Mouse (Mus musculus) left cerebral cortex, postnatal 36 days (tissue): ENCODE measurements at regions not wholly inside any gene's neighbourhood (a gene's known extent, or its start where the extent isn't known, plus 50 kb on each side); places are given as distances from the start of the nearest gene placed in this dataset.
A peak's percentile ranks its signal among the peaks of the same experiment; 100 is the strongest.
"Not testable (repeated sequence)": the region's sequence is repeated elsewhere in the genome, so short reads cannot be mapped to it uniquely, and the experiment has no call there.

Experiments
- DNase-seq, 2 experiments: peaks; one replicate each; pipeline ENCODE4 v3.0.0; 2021 to 2022; ENCODE audit warnings: low spot score in 2 of 2, mixed read lengths in 1 of 2
- intact Hi-C: fragments of 180-260 bp; cut with DNase I; formaldehyde crosslinking; loops from one replicate; pipeline ENCODE4 v1.15.1; 2025

DNA sequence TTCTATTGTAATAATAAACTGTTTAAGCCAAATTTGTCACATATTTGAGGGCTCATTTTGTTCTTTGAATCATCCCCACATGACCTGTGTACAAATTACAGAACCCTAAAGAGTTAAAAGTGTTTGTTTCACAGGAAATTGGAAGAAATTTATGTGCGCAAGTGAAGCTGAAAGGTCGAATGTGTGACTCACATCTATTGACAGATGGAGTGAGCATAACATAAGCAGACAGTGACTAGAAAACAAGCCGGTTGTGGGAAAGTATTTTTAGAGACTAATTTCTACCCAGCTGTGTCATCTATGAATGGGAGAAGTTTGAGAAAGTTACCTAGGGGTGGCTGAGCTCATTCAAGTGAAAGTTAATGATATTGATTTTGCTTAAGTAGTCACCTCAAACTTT lies 732.8 kb downstream of the Kcna4 start:
- no peak for DNase-seq
- intact Hi-C loops = no loop called here

DNA sequence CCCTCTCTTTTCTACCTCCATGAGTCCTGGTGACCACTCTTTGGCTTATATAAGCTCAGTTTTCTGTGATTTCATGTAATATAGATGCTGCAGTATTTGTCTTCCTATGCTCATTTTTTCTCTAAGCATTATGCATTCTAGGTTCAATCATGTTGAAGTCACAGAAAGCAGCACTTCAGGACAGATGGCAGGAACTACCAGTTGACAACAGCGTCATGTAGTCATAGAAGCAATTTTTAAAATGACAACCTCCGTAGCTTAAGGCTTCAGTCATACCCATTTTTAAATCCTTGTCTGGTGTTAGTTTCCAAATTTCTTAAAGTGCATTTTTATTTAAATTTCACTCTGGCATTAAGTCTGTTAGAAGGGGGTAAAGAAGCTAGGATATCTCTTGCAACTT lies 740.2 kb downstream of the Kcna4 start:
- intact Hi-C loops = no loop called here
- DNase-seq = no peak

DNA sequence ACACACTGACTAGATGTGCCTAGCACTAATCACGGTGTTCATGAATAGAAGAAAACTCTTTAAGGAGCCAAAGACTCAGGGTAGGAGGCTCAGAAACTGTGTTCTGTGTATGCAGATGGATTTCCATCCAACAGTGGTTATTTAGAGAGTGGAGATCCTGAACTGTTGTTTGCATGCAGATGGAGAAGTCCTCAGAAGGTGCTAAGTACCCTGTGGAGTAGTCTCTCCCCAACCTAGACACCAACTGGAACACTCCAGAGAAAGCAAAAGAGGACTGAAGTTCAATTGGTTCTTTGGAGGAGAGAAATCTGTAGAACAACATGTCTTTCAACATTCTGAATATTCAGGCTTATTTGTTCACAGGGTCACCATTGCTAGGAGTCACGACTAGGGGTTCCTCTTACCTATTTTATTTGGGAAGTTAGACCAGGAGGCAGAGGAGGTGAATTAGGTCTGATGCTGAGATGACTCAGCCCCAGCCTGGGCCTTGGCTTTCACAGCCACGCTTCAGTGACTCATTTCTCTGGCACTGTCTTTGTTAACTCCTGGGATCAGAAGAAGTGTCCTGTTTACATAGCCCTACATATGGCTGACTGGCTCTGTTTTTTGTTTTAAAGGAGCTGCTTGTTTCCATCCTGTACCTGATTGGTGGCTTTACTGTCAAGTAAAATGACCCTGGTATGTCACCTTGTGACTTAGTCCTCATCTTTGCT lies 742.0 kb downstream of the Kcna4 start:
- DNase-seq = peak in 1 of 2 experiments; percentile 11

DNA sequence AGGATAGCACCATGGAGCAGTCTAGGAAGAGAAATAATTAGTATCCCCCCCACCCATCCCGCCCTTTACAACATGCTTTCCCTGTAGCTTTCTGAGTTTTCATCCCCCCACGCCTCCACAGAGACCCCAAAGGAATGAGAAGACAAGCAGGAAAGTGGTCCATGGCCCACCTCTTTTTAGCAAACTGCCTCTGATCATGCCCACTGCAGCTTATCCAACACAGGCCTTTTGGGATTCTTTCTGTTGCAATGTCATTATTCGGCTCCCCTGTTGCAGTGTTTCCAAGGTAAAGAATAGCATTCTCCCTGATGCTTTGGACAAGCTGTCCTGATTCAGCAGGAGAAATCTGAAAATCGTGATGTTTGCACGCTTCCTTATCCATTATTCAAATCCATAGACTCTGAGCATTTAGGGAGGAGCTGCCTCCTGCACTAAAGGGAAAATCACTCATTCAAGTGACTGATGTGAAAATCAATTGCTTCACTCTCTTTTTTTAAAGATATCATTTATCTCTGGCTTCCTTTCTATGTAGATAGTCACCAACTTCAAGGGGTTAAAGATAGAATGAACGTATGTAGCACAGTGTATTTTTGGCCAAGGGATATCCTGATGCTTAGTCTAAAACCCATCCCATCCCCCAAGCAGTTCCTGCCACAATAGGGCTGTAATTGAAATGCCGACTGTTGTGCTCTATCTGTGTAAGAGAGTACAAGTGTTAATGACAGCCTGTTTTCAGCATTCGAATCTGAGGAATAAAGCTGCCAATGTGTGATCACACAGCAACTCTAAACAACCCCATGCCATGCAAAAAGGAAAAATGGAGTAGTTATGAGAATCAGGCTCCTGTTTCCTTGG lies 743.1 kb downstream of the Kcna4 start:
- no peak for DNase-seq
- intact Hi-C loops = no loop called here

More for the DNA sequence above, 742.0 kb downstream of the Kcna4 start:
- intact Hi-C loops = no loop called here

DNA sequence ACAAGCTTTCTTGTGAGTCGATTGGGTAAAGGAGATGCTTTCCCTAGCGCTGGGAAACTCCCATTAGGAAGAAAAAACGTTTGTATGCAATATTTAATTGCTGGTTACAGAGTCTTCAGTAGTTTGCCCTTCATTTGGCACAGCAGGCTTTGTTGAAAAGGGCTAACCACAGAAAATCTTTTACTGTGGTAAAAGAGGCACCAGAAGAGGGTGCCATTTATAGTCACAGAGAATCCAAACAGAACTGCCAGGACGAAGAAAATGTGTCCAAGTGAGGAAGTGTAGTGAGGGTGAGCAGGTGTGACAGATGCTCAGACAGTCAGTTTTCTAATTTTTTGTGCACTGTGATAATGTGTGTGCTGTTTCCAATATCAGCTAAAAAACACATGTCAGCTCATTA lies 744.4 kb downstream of the Kcna4 start:
- intact Hi-C loops = no loop called here
- DNase-seq = no peak

DNA sequence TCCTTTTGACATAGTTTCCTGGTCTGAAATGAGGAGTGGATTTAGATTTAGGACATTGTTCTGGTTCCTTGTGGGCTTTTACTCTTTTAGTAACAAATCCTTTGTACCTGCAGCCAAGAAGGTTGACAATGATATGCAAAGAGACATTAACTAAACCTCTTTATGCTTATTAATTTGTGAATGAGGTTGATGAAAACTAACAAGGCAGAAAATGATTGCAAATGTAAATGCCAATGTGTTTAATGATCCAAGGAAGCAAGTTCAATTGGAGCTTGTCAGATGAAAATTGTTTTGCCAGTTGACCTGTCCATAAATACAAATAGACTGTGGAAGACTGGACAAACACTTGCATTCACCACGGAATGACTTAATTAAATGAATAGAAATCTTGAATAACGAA lies 751.6 kb downstream of the Kcna4 start:
- no peak for DNase-seq
- intact Hi-C loops = no loop called here

DNA sequence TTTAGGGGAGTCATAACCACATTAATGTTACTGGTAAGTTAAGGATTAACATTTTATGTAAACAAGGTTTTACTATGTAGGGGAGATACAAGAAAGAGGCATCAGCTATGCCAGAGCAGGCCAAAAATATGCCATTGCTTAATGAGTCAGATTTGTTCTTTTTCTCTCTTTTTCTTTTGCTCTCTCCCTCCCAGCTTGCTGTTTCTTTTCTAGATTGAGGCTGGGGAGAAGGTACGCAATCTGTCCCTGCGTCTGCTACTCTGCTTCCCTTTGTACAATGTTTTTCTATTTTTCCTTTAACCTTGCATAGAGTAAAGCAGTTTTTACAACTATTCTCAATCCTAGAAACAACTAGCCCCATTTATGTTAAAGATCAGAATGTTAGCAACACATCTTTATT lies 754.4 kb downstream of the Kcna4 start:
- no peak for DNase-seq
- intact Hi-C loops = no loop called here

DNA sequence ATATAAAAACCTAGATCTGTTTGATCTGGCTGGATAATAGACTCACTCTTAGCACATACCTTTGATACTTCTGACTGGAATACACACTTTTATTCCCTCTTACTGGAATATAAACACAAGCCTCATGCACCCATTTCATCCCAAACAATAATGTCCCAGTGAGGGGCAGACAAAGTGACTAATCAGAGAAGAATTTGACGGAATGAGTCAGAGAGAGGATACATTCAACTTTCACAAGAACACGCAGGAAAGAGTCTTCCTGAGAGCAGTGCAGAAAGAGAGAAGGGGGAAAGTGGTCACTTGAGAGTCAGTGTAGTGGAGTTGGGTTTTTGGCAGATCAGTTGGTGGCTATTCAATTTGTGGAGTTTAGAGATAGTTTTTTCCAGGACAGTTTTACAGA lies 755.6 kb downstream of the Kcna4 start:
- intact Hi-C loops = no loop called here
- DNase-seq = no peak

DNA sequence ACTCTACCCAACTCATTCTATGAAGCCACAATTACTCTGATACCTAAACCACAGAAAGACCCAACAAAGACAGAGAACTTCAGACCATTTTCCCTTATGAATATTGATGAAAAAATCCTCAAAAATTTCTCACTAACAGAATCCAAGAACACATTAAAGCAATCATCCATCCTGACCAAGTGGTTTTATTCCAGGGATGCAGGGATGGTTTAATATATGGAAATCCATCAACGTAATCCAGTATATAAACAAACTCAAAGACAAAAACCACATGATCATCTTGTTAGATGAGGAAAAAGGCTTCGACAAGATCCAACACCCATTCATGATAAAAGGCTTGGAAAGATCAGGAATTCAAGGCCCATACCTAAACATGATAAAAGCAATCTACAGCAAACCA lies 772.3 kb downstream of the Kcna4 start:
- intact Hi-C loops, DNase-seq: not testable (repeated sequence)

DNA sequence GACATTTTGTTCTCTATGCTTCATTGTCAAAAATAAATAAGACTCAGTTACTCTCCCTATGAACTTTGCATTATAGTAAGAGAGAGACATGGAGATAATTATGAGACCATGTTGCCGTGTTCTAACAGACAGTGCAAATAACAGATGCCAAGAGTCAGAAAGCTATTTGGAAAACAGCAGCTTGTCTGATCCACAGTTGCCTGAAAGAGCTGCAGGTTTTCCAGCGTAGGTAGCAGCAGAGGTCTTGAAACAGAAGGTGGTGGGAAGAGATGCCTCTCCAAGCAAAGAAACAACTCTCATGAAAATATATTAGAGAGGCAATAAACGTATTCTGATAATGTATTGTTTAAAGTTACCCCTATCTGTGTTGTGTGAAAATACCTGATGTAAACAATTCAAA lies 793.5 kb downstream of the Kcna4 start:
- no peak for DNase-seq

DNA sequence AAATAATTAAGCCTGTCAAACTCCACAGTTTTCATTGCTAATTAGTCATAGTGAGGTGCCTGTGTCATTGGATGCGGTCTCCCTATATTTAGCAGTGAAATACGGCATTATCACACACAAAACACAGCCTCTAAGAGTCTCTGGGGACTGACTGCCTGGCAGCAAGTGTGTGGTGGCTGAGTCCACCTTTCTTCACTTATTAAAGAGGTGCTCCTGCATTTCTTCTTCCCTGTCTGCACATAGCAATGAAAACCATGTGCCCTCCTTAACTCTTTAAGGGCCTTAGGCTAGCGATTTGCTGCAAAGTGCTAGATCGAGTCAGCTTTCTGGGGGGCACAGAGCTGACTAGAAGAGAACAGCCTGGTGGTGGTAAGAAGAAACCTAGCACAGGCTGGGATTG lies 799.8 kb downstream of the Kcna4 start:
- intact Hi-C loops = no loop called here
- no peak for DNase-seq

More for the DNA sequence above, 793.5 kb downstream of the Kcna4 start:
- intact Hi-C loops = no loop called here

DNA sequence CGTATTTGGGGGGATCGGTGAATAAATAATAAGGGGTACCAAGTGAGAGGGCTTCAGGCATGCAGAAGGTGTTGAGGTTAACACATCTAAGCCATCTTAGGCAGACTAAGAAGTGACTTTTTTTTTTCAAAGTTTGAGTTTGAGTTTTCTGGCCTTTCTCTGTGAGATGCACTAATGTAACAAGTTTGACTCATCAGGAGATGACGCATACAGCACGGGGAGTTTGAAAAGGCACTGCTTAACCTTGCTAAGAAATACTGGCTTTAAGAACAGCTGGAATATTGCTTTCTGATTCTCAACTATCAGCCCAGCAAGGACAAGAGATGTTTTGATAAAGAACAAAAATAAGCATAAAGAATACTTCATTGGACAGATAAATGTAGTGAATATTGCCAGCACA lies 806.6 kb downstream of the Kcna4 start:
- intact Hi-C loops = no loop called here

DNA sequence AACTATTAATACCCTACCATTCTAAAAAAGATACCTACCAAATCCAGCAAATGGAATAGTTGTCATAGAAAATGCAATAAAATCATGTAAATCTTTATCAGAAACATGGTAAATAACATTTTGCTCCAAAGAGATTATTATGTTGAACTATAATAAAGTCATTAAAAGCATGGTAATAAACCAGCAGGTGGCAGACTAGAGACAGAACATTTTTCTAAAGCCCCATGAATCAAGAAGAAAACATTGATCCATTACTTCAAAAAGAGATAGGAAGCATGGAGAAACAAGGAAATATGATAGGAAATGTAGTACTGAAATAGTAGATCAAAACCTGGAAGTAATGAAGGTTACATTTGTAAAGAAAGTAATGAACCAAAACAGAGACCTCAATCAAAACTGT lies 819.7 kb downstream of the Kcna4 start:
- intact Hi-C loops = loop anchor here (10.0 kb wide), 1 partner anchor 1585 kb away; no protein-coding TSS in a partner anchor
- DNase-seq = no peak

More for the DNA sequence above, 806.6 kb downstream of the Kcna4 start:
- DNase-seq = no peak

DNA sequence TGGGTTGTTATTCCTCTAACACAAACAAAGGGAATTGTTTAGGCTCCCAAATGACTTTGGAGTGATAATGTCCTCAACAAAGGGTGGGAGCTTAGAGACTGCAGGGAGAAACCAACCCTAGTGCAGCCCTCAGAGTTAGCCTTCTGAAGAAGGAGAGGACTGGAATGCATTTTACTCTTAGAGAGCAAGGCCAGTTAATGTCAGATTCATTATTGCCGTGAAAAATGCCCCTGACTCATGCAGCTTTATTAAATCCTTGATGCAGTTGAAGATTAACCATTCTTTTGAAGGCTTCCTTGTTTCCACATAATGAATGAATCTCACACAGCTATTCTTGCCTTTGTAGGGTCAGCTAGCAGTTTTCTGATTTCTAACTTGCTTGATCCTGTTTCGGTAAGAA lies 855.3 kb downstream of the Kcna4 start:
- no peak for DNase-seq
- intact Hi-C loops = no loop called here

DNA sequence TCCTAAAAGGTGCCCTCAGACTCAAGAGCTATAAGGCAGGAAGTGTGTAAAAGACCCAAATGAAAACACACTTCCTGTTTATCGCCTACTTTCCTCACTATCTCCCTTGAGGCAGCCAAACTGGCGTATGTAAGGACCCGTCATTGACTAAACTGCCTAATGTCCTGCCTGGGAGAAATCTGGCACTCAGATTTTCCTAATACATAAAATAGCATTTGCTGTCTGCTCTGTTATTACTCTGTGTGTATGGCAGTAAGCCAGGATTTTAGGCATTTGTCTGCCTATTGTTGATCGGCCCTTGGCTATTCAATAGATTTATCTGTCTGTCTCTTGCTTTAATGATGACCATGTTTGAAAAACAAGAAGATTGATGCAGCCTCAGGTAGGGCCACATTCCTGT lies 857.8 kb downstream of the Kcna4 start:
- intact Hi-C loops = no loop called here
- no peak for DNase-seq

DNA sequence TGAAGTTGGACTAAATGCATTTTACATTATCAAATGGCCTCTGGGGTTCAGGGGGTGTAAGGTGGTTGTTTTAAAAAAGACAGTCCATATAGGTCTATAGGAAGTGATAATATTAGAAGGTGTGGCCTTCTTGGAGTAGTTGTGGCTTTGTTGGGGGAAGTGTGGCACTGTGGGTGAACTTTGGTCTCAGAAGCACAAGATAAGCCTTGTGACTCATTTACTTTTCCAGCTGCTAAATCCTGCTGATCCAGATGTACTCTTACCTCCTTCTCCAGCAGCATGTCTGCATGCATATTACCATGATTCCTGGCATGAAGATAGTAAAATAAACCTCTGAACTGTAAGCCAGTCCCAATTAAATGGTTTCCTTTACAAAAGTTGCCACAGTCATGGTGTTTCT lies 865.8 kb downstream of the Kcna4 start:
- intact Hi-C loops = no loop called here
- DNase-seq = no peak

DNA sequence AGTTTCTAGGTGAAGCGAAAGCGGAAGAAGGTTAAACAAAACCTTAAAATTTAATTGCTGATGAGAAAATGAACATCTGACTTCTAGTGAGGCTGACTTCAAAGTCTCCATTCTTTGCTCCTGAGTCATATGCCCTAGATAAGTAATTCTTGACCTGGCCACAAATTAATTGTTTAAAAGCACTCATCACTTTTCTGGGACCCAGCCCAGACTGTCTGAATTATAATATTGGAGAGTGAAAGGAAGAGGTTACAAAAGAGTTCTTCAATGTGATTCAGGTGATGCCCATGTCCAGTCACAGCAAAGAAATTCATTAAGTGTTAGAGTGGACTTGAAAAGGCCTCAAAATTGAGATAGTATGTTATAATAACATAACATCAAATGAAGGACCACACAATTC lies 867.3 kb downstream of the Kcna4 start:
- no peak for DNase-seq
- intact Hi-C loops = no loop called here

DNA sequence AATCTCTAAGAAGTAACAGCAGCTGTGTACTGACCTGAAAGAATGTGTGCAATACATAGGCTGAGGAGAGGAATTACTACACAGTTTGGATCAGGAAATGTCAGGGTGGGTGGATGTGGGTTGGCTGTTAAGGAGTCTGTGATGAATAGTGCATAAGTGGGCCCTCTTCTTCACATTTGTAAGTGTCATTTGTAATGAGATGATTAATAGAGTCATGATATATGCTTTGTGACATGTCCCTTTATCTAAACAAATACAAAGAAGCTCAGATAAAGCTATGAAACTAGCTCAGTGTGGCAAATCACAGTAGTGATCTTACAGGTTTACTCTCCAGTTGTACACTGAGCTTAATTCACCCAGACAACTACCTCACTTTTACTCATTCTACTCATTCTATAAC lies 867.9 kb downstream of the Kcna4 start:
- intact Hi-C loops = no loop called here
- no peak for DNase-seq

DNA sequence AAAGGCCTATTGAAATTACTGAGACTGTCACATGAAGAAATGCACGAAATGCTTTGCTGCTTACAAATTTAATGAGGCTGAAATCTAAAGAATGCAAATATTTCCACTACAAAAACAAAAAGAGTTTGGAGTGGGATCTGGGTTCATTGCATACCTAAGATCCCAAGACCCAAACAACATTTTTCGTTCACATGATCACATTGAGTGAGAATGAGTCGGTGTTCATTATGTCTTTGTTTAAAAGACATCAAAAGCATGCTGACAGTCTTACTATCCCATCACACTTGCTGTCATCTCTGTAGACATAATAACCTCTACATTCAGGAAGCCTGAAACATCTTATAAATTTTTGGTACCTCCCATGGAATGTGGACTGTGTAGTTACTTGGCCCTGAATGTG lies 870.4 kb downstream of the Kcna4 start:
- intact Hi-C loops = no loop called here
- DNase-seq = no peak

DNA sequence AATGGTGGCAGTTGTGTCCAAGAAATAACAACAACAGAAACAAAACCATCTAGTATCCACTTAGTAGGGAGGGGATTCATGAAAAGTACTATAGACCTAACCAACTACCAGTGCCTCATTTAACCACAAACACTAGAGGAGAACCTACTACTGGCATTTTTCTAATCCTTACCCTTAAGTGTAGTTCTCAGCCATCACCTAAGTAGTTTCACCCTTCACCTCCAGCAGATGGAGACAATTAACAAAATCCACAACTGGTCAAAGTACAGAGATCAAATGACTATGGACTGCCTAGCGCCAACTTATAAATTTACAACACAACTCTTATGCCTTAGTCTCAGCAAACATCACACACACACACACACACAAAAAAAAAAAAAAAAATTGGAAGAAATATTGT lies 874.6 kb downstream of the Kcna4 start:
- DNase-seq = no peak
- intact Hi-C loops = no loop called here
